Mouse (Mus musculus) G1E (cell line): ENCODE measurements around the gene Foxn2. TPM values are rescaled to one million over a fixed set of nuclear protein-coding genes. Genes with fewer than 3 reads are reported as not detected.

Experiments
- ATAC-seq: 2 replicates; pipeline ENCODE4 v1.8.0; 2016; ENCODE audit warnings: mild to moderate bottlenecking; ENCODE audit not compliant: insufficient number of reproducible peaks, poor library complexity, low FRiP score, severe bottlenecking; ENCODE audit errors: extremely low read depth
- DNase-seq: peaks from one replicate; pipeline ENCODE4 v3.0.0; 2012; ENCODE audit warnings: low spot score
- H3K27me3 ChIP-seq: 2 replicates; pipeline ENCODE4 v1.6.1; 2012; ENCODE audit warnings: mild to moderate bottlenecking, low read length, inconsistent platforms; ENCODE audit not compliant: insufficient read depth
- H3K36me3 ChIP-seq: replicated peaks from 2 replicates; pipeline ENCODE3; 2012; ENCODE audit warnings: mild to moderate bottlenecking, inconsistent platforms
- H3K4me1 ChIP-seq: 2 replicates; pipeline ENCODE4 v1.6.1; 2012; ENCODE audit warnings: low read depth, low read length, inconsistent platforms, mixed read lengths; ENCODE audit not compliant: insufficient read depth
- H3K4me3 ChIP-seq: 2 replicates; pipeline ENCODE4 v1.5.1; 2012; ENCODE audit warnings: low read depth, mild to moderate bottlenecking, inconsistent platforms, low read length, moderate library complexity, mixed read lengths
- H3K9me3 ChIP-seq: replicated peaks from 2 replicates; pipeline ENCODE4 v1.6.1; 2012; ENCODE audit warnings: inconsistent platforms
- CTCF ChIP-seq: IDR thresholded peaks from 2 replicates; pipeline ENCODE4 v1.5.1; 2012; ENCODE audit warnings: low read depth, low read length, inconsistent platforms, mixed read lengths
- GATA1 ChIP-seq: IDR thresholded peaks from 2 replicates; pipeline ENCODE4 v1.6.1; 2012; ENCODE audit warnings: borderline replicate concordance, low read length, inconsistent platforms, mixed read lengths
- GATA2 ChIP-seq: IDR thresholded peaks from 2 replicates; pipeline ENCODE4 v1.6.1; 2012; ENCODE audit warnings: low read depth, low read length, inconsistent platforms, borderline replicate concordance
- POLR2AphosphoS5 ChIP-seq: IDR thresholded peaks from 2 replicates; pipeline ENCODE4 v1.6.1; 2012; ENCODE audit warnings: low read depth, low read length, inconsistent platforms; ENCODE audit not compliant: insufficient replicate concordance
- TAL1 ChIP-seq: conservative IDR thresholded peaks from 2 replicates; pipeline ENCODE4 v1.6.1; 2012; ENCODE audit warnings: low read depth, low read length, inconsistent platforms, mixed read lengths
- polyA plus RNA-seq: library from polyadenylated mRNA; stranded (reverse); fragments of >175 nt; gene quantifications from 2 replicates; pipeline ENCODE4 v1.2.3, GENCODE M21; 2012
- total RNA-seq, 2 experiments: library from RNA; stranded (forward) in 1 of 2; stranded (reverse) in 1 of 2; fragments of 200-1000 nt in 1 of 2; fragments of >200 nt in 1 of 2; fragmentation: Nextera tagmentation in 1 of 2; gene quantifications; 2 replicates each; pipeline ENCODE4 v1.2.3; 2014 to 2017

Gene Foxn2
- total and polyA plus RNA-seq, 3 experiments = 18.8 to 43.9 (median 42.0) TPM

DNA sequence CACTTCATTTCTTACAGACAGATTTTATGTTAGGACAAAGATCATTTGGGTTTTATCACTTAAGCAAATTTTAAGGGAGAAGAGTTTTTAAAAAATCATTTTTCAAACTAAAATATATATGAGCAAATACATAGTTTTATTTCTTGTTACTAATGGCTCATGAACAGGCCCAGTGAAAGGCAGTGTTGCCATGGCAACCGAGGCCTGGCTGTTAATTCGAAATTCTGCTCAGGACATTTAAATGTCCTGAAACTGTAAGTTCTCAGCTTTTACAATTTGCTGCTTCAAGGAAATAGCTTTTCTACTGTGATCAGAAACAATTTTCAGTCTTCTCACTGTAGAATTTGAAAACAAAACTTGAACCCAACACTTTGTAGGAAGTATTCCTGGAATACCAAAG lies 33.3 kb downstream of the Foxn2 start:
- ATAC-seq = no peak
- H3K9me3 ChIP-seq = peaks cover 6% of the 10 kb centered on the region; the same call in 1 of the 2 replicates
- no peak overlapping the region for H3K4me3 ChIP-seq
- DNase-seq = no peak
- no peaks in the 10 kb centered on the region for H3K27me3 ChIP-seq
- TF ChIP-seq GATA1 = no peak
- no peak for TF ChIP-seq GATA2
- TF ChIP-seq POLR2AphosphoS5 = no peak
- no peak for TF ChIP-seq CTCF
- TF ChIP-seq TAL1 = no peak
- H3K36me3 ChIP-seq = peaks cover 39% of the 10 kb centered on the region
- peaks cover 20% of the 10 kb centered on the region; the same call in 1 of the 2 replicates for H3K4me1 ChIP-seq

DNA sequence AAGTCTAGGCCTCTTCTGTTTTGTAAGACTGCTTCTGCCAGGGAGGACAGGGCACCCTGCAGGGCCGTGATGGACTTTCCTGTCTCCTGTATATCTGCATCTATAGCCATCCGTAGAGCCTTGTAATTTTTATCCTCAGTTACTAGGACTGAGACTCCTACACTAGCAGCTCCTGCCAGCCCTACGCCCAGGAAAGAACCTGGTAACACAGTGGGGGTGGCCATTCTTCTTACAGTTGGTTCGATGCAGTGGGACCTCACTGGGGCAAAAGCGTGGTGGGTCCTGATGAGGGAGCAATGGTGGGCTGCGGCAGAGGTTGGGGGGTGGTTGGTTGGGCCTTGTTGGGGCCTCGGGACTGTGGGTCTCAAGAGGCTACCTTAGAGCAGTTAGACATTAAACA lies 36.7 kb downstream of the Foxn2 start:
- Histone ChIP-seq H3K4me3 (no peak overlapping the region), H3K27me3 (no peaks in the 10 kb centered on the region), H3K9me3 (no peaks in the 10 kb centered on the region), H3K36me3 (peaks cover 33% of the 10 kb centered on the region), H3K4me1 (peaks cover 45% of the 10 kb centered on the region)
- DNase-seq (no peak), ATAC-seq (no peak)
- TF ChIP-seq POLR2AphosphoS5 = no peak
- TF ChIP-seq TAL1 = no peak
- TF ChIP-seq CTCF = no peak
- no peak for TF ChIP-seq GATA1
- TF ChIP-seq GATA2 = no peak

DNA sequence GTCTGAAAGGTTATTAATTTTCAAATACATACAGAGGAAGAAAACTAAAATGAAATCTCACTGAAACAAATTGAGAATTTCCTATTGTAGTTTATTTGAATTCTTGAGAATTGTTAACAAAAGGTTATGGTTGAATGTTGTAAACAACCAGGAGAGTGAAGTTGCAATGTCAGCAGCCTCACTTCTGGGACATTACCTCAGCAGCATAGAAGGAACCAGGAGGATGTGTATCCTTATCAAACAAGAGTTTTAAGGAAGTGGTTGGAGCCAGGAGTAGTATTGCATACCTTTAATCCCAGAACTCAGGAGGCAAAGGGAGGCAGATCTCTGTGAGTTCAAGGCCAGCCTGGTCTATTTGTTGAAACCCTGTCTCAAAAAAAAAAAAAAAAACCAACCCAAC lies 37.2 kb downstream of the Foxn2 start:
- Histone ChIP-seq H3K27me3 (no peaks in the 10 kb centered on the region), H3K9me3 (no peaks in the 10 kb centered on the region), H3K4me3 (no peak overlapping the region), H3K36me3 (peaks cover 32% of the 10 kb centered on the region), H3K4me1 (peaks cover 44% of the 10 kb centered on the region)
- DNase-seq = no peak
- TF ChIP-seq GATA2 (no peak), CTCF (no peak), POLR2AphosphoS5 (no peak), GATA1 (no peak), TAL1 (no peak)
- ATAC-seq = no peak

DNA sequence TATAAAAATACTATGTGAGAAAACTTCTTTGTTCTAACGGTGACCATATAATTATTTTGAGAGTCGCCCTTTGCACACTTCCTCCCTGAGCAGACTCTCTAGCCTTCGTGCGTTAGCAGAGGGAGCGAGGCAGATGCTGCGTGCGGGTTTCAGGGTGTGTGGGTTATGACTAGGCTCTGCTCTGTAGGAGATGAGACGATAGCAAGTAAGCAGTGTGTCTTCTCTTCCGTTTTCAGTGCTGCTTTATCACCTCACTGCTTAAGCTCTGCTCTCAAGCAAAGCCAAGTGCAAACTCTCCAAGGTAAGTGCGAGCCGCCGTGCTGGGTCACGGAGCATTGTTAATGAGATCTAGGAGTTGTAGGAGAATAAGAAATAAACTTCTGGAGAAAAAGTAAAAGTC lies 38.5 kb downstream of the Foxn2 start:
- Histone ChIP-seq H3K9me3 (no peaks in the 10 kb centered on the region), H3K4me3 (no peak overlapping the region; the same call in 1 of the 2 replicates), H3K27me3 (no peaks in the 10 kb centered on the region), H3K36me3 (peaks cover 32% of the 10 kb centered on the region), H3K4me1 (peaks cover 45% of the 10 kb centered on the region)
- DNase-seq (peak; percentile 38), ATAC-seq (peak; percentile 81)
- TF ChIP-seq GATA1 = no peak
- peak; percentile 47; the same call in 1 of the 2 replicates for TF ChIP-seq GATA2
- no peak for TF ChIP-seq TAL1
- TF ChIP-seq CTCF = no peak
- TF ChIP-seq POLR2AphosphoS5 = no peak

DNA sequence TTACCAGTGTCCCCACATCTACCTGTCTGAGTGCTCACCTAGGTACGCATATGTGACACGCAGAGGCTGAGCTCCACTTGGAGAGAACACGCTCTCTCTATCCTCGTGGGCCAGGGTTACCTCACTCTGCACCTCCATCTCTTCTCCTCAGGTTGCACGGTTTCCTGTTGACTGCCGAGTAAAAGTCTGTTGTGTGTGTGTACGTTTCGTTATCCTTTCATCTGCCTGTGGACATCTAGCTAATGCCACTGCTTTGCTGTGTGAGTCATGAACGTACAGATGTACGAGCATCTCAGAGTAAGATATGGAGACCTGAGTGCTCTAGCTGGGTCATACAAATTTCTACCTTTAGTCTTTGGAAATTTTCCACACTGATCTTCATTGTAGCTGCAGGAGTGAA lies 39.9 kb downstream of the Foxn2 start:
- TF ChIP-seq POLR2AphosphoS5 (no peak), CTCF (no peak), GATA2 (no peak), TAL1 (no peak), GATA1 (no peak)
- DNase-seq (no peak), ATAC-seq (peak; percentile 32)
- no peaks in the 10 kb centered on the region for H3K27me3 ChIP-seq
- peak overlapping the region; percentile 48; the same call in 1 of the 2 replicates for H3K4me3 ChIP-seq
- H3K36me3 ChIP-seq = peaks cover 38% of the 10 kb centered on the region
- H3K9me3 ChIP-seq = no peaks in the 10 kb centered on the region
- peaks cover 46% of the 10 kb centered on the region for H3K4me1 ChIP-seq

DNA sequence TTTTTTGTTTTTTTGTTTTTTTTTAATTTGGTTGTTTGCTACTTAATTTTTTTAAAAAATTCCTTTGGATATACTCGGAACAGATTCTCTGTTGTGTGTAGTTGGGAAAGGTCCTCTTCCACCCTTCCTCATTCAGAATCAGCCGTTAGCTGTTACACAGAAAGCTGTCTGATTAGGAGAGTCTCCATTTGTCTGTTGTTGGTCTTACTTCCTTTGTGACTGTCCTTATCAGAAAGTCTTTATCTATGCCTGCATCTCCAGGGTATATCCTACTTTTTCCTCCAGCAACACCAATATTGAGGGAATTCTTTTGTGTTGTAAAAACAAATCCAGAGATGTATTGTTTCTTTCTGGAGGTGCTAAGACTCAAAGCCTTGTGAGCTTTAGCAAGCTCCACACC lies 40.6 kb downstream of the Foxn2 start:
- H3K9me3 ChIP-seq = no peaks in the 10 kb centered on the region
- no peak overlapping the region; the same call in 1 of the 2 replicates for H3K4me3 ChIP-seq
- no peak for TF ChIP-seq GATA1
- no peak for TF ChIP-seq CTCF
- no peak for TF ChIP-seq POLR2AphosphoS5
- no peak for TF ChIP-seq TAL1
- TF ChIP-seq GATA2 = no peak
- peaks cover 39% of the 10 kb centered on the region for H3K36me3 ChIP-seq
- DNase-seq = no peak
- H3K4me1 ChIP-seq = peaks cover 42% of the 10 kb centered on the region
- no peak for ATAC-seq
- no peaks in the 10 kb centered on the region for H3K27me3 ChIP-seq
